Mouse (Mus musculus) midbrain, embryonic 14.5 days (tissue): ENCODE measurements at regions not wholly inside any gene's neighbourhood (a gene's known extent, or its start where the extent isn't known, plus 50 kb on each side); places are given as distances from the start of the nearest gene placed in this dataset.

ENCODE experiments used
- ATAC-seq: fragments of 200-750 bp; cut with Nextera tagmentation; 2 replicates; pipeline ENCODE4 v1.8.0; 2017; ENCODE audit warnings: moderate number of reproducible peaks, moderate library complexity; ENCODE audit not compliant: low FRiP score, low TSS enrichment
- DNase-seq: peaks from one replicate; pipeline ENCODE4 v3.0.0-alpha.2; 2015
- H3K27ac ChIP-seq: fragments of 300-500 bp; sonication (generic); replicated peaks from 2 replicates; pipeline ENCODE4 v1.5.1; 2014; ENCODE audit warnings: mild to moderate bottlenecking, low read depth, low read length, moderate library complexity
- H3K27me3 ChIP-seq: fragments of 300-500 bp; sonication (generic); 2 replicates; pipeline ENCODE4 v1.6.1; 2014; ENCODE audit warnings: low read length, control low read depth, mixed read lengths; ENCODE audit not compliant: control insufficient read depth, insufficient read depth
- H3K36me3 ChIP-seq: fragments of 300-500 bp; sonication (generic); 2 replicates; pipeline ENCODE4 v1.6.1; 2014; ENCODE audit warnings: low read length, control low read depth; ENCODE audit not compliant: control insufficient read depth, insufficient read depth
- H3K4me1 ChIP-seq: fragments of 300-500 bp; sonication (generic); 2 replicates; pipeline ENCODE4 v1.6.1; 2014; ENCODE audit warnings: mild to moderate bottlenecking, antibody characterized with exemption, low read length, control low read depth; ENCODE audit not compliant: control insufficient read depth, insufficient read depth
- H3K4me2 ChIP-seq: fragments of 300-500 bp; sonication (generic); 2 replicates; pipeline ENCODE4 v1.6.1; 2014; ENCODE audit warnings: mild to moderate bottlenecking, low read length, moderate library complexity
- H3K4me3 ChIP-seq: fragments of 300-500 bp; sonication (generic); replicated peaks from 2 replicates; pipeline ENCODE4 v1.5.1; 2014; ENCODE audit warnings: low read depth, low read length
- H3K9ac ChIP-seq: fragments of 300-500 bp; sonication (generic); replicated peaks from 2 replicates; pipeline ENCODE4 v1.6.1; 2014; ENCODE audit warnings: mild to moderate bottlenecking, low read length, moderate library complexity
- H3K9me3 ChIP-seq: fragments of 300-500 bp; sonication (generic); 2 replicates; pipeline ENCODE4 v1.6.1; 2016; ENCODE audit warnings: low read length, control low read depth, mixed read lengths; ENCODE audit not compliant: control insufficient read depth
- WGBS: fragments of 180-500 bp; shearing (Covaris S2); extraction: QIAGEN DNeasy Blood & Tissue Kit; methylation state at CpG from one replicate; pipeline ENCODE4 v1.1.7; 2014; 5-methylcytosine and 5-hydroxymethylcytosine counted together

DNA sequence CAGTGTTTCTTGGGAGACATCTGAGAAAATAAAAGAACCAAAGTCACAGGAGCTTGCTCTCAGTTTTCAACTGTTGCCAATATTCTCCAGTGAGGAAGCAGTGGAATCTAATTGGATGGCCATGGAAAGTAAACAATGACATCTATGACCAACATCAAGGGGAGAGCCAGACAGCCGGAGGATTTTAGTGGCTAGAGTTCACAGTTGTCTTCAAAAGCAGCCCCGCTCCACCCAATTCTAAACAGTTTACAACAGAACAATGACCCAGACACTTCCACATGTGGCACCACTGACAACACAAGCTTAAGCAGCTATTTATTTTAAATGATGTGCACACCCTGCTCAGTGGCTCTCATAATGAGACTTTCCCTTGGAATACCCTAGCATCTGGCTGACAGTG, 317.5 kb upstream of the Isx start:
- no peaks in the 10 kb centered on the region for H3K36me3 ChIP-seq
- no peaks in the 10 kb centered on the region for H3K9me3 ChIP-seq
- H3K4me3 ChIP-seq = no peak overlapping the region
- H3K27ac ChIP-seq = no peak overlapping the region
- DNase-seq (no peak), ATAC-seq (no peak)
- WGBS = 75% methylated on average over 2 of the region's 2 CpGs
- H3K27me3 ChIP-seq = no peaks in the 10 kb centered on the region
- no peaks in the 10 kb centered on the region for H3K4me1 ChIP-seq
- H3K9ac ChIP-seq = no peak overlapping the region
- no peak overlapping the region for H3K4me2 ChIP-seq

DNA sequence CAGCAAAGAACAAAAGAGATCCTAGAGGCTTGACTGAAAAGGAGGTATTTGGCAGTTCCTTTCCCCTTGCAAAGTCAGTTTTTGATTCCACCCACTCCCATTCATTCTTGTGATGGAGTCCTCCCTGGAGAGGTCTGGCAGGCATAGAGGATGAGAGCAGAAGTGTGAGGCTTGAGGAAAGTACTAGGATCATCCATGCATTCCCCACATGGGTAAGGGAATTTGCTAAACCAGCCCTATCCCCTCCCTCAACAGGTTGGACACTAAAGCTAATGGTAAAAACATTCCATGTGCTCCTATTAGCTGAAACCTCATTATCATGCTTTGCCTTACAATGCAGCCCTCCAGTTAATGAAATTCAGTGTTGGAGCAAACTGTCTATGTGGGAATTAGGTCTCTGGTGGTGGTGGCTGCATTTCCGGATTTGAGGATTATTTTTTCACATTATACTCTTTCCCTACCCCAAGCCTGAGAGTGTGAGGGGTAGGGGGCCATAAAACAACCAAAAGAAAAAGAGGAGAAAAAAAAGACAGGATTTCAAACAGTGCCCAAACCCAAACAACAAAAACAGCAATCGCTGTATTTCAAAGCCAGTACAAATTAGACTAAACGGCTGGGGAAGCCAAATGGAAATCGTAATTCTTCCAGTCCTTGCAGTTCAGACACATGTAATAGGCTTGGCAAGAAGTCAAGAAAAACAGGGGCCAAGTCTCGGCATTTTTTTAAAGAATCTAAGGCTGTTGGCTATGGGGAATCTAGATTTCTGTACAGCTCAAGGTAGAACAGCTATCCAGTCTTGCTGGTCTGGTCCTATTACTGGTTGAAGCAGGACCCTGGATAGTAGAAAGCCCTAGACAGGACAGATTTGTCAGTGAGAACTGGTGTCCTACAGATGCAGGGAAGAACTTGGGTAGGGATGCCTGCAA, 315.2 kb upstream of the Isx start:
- no peak overlapping the region for H3K27ac ChIP-seq

DNA sequence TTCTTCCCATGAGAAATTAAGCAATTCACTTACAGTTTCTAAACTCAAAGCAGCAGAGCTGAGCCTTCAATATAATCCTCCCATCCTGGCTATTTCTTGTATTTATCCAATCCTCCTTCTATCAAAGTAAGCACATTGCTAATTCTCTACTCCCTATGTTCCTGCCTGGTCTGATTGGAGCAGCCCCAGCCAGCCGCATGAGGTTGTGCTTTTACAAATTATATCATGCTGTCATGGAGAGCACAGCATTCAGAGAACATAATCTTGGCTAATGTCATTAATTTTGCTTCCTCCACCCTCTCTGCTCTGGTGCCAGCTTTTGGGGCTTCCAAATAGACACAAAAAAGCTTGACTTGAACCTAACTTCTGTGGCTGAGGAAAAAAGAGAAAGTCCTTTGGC, 311.9 kb upstream of the Isx start:
- Histone ChIP-seq H3K36me3 (no peaks in the 10 kb centered on the region), H3K4me3 (no peak overlapping the region), H3K4me1 (no peaks in the 10 kb centered on the region), H3K9me3 (no peaks in the 10 kb centered on the region), H3K27ac (no peak overlapping the region), H3K27me3 (no peaks in the 10 kb centered on the region), H3K9ac (no peak overlapping the region), H3K4me2 (no peak overlapping the region)
- ATAC-seq (no peak), DNase-seq (peak; percentile 2)
- 78% methylated on average over 1 of the region's 1 CpGs for WGBS

More for the DNA sequence above, 315.2 kb upstream of the Isx start:
- Histone ChIP-seq H3K27me3 (no peaks in the 10 kb centered on the region), H3K9ac (no peak overlapping the region), H3K4me3 (no peak overlapping the region), H3K36me3 (no peaks in the 10 kb centered on the region), H3K4me1 (no peaks in the 10 kb centered on the region), H3K9me3 (no peaks in the 10 kb centered on the region), H3K4me2 (no peak overlapping the region)
- WGBS = 69% methylated on average over 5 of the region's 5 CpGs
- DNase-seq = peak; percentile 45
- ATAC-seq = no peak
